Mouse (Mus musculus) ES-E14 (cell line): ENCODE measurements around the gene Abraxas2.

Source experiments
- CHD2 ChIP-seq: IDR thresholded peaks from 2 replicates; pipeline ENCODE4 v1.6.1; 2014; ENCODE audit warnings: mild to moderate bottlenecking, low read depth, low read length, inconsistent platforms
- MAFK ChIP-seq: IDR thresholded peaks from 2 replicates; pipeline ENCODE4 v1.6.1; 2014; ENCODE audit warnings: mild to moderate bottlenecking, low read depth, low read length, inconsistent platforms; ENCODE audit not compliant: insufficient read depth
- ZC3H11A ChIP-seq: IDR thresholded peaks from 2 replicates; pipeline ENCODE4 v1.6.1; 2012; ENCODE audit warnings: low read depth, mild to moderate bottlenecking, inconsistent platforms, low read length, borderline replicate concordance
- ZNF384 ChIP-seq: IDR thresholded peaks from 2 replicates; pipeline ENCODE4 v1.6.1; 2012; ENCODE audit warnings: low read depth, low read length, inconsistent platforms

- TF ChIP-seq CHD2 = no peak
- no peak for TF ChIP-seq MAFK
- TF ChIP-seq ZC3H11A = no peak
- TF ChIP-seq ZNF384 = no peak
Measured at GRCm38 (mm10) chr7:132856083-132856482, 2.9 kb upstream of the Abraxas2 start.
